Mouse (Mus musculus) right cerebral cortex, postnatal 4 days (tissue): ENCODE data around the gene Tarm1.

Experiments used
- DNase-seq: peaks from one replicate; pipeline ENCODE4 v3.0.0-alpha.2; 2022

The Tarm1 gene

GRCm38 (mm10) chr7:3502439-3502838 is at the start of gene Tarm1:
Gene Tarm1 (minus strand): TSS chr7:3502624.
- DNase-seq: no peak

GRCm38 (mm10) chr7:3505913-3506312 is 3.5 kb upstream of the Tarm1 start:
- no peak for DNase-seq

- no peak for DNase-seq
Observed at GRCm38 (mm10) chr7:3500406-3500805, 2.0 kb downstream of the Tarm1 start.

- DNase-seq: no peak
Observed at GRCm38 (mm10) chr7:3481948-3482608, 20.3 kb downstream of the Tarm1 start.

GRCm38 (mm10) chr7:3476728-3477127 is 25.7 kb downstream of the Tarm1 start:
- DNase-seq: no peak

- no peak for DNase-seq
Observed at GRCm38 (mm10) chr7:3474291-3475080, 27.9 kb downstream of the Tarm1 start.

GRCm38 (mm10) chr7:3472774-3473173 is 29.6 kb downstream of the Tarm1 start:
- no peak for DNase-seq

GRCm38 (mm10) chr7:3468614-3469013 is 33.8 kb downstream of the Tarm1 start:
- no peak for DNase-seq

GRCm38 (mm10) chr7:3463306-3463705 is 39.1 kb downstream of the Tarm1 start:
- no peak for DNase-seq

GRCm38 (mm10) chr7:3460261-3460660 is 42.2 kb downstream of the Tarm1 start:
- no peak for DNase-seq

- DNase-seq: no peak
Observed at GRCm38 (mm10) chr7:3457841-3458217, 44.6 kb downstream of the Tarm1 start.

GRCm38 (mm10) chr7:3457111-3457840 is 45.1 kb downstream of the Tarm1 start:
- DNase-seq: no peak

- no peak for DNase-seq
Observed at GRCm38 (mm10) chr7:3453486-3454183, 48.8 kb downstream of the Tarm1 start.

GRCm38 (mm10) chr7:3452821-3453485 is 49.5 kb downstream of the Tarm1 start:
- DNase-seq: no peak

GRCm38 (mm10) chr7:3451161-3451560 is 51.3 kb downstream of the Tarm1 start:
- no peak for DNase-seq

- no peak for DNase-seq
Observed at GRCm38 (mm10) chr7:3450671-3451070, 51.8 kb downstream of the Tarm1 start.

GRCm38 (mm10) chr7:3448737-3449454 is 53.5 kb downstream of the Tarm1 start:
- DNase-seq: peak; percentile 95

- DNase-seq: no peak
Observed at GRCm38 (mm10) chr7:3447026-3447425, 55.4 kb downstream of the Tarm1 start.

- DNase-seq: no peak
Observed at GRCm38 (mm10) chr7:3446584-3446983, 55.8 kb downstream of the Tarm1 start.

GRCm38 (mm10) chr7:3444678-3445077 is 57.7 kb downstream of the Tarm1 start:
- DNase-seq: no peak

- DNase-seq: no peak
Observed at GRCm38 (mm10) chr7:3442476-3443062, 59.9 kb downstream of the Tarm1 start.
